Mouse (Mus musculus): ENCODE measurements around the gene Ccr4. TPM values are rescaled to one million over a fixed set of nuclear protein-coding genes. Genes with fewer than 3 reads are reported as not detected.

The Ccr4 gene
- total RNA-seq, 2 experiments from 2014 or later, result not detected

Other genes with a start within 250 kb of the Ccr4 start
- not detected in 2 replicates for gene Bcl2a1c, start 174.8 kb downstream of the Ccr4 start, total RNA-seq (2015; ENCODE audit: low replicate concordance)
- gene Bcl2a1c, start 174.8 kb downstream of the Ccr4 start, total RNA-seq (2017; ENCODE audit: low replicate concordance), result not detected in 2 replicates
- gene Crtap, start 114.2 kb downstream of the Ccr4 start, total RNA-seq (2015; ENCODE audit: low replicate concordance), result 1.5 and 13.4 TPM in 2 replicates
- 3.2 and 3.5 TPM in 2 replicates for gene Crtap, start 114.2 kb downstream of the Ccr4 start, total RNA-seq (2017; ENCODE audit: low replicate concordance)
- 5.0 and 15.9 TPM in 2 replicates for gene Glb1, start 103.8 kb downstream of the Ccr4 start, total RNA-seq (2015; ENCODE audit: low replicate concordance)
- gene Glb1, start 103.8 kb downstream of the Ccr4 start, total RNA-seq (2017; ENCODE audit: low replicate concordance), result 1.4 and 2.4 TPM in 2 replicates
- gene Tmppe, start 103.8 kb downstream of the Ccr4 start, total RNA-seq (2015; ENCODE audit: low replicate concordance), result not detected in 2 replicates
- 2.2 and 2.4 TPM in 2 replicates for gene Tmppe, start 103.8 kb downstream of the Ccr4 start, total RNA-seq (2017; ENCODE audit: low replicate concordance)
- gene C130032M10Rik, start 10.8 kb upstream of the Ccr4 start, total RNA-seq (2015; ENCODE audit: low replicate concordance), result not detected in 2 replicates
- gene C130032M10Rik, start 10.8 kb upstream of the Ccr4 start, total RNA-seq (2017; ENCODE audit: low replicate concordance), result not detected in 2 replicates
- gene Trim71, start 59.5 kb upstream of the Ccr4 start, total RNA-seq (2015; ENCODE audit: low replicate concordance), result not detected in 2 replicates
- not detected in 2 replicates for gene Trim71, start 59.5 kb upstream of the Ccr4 start, total RNA-seq (2017; ENCODE audit: low replicate concordance)
- gene Cnot10, start 135.3 kb upstream of the Ccr4 start, total RNA-seq (2015; ENCODE audit: low replicate concordance), result 7.1 and 9.4 TPM in 2 replicates
- gene Cnot10, start 135.3 kb upstream of the Ccr4 start, total RNA-seq (2017; ENCODE audit: low replicate concordance), result 11.6 and 13.6 TPM in 2 replicates
- gene Dync1li1, start 183.9 kb upstream of the Ccr4 start, total RNA-seq (2015; ENCODE audit: low replicate concordance), result 13.3 and 14.6 TPM in 2 replicates
- 19.1 and 19.7 TPM in 2 replicates for gene Dync1li1, start 183.9 kb upstream of the Ccr4 start, total RNA-seq (2017; ENCODE audit: low replicate concordance)
- gene Cmtm6, start 226.2 kb upstream of the Ccr4 start, total RNA-seq (2015; ENCODE audit: low replicate concordance), result 9.6 and 23.0 TPM in 2 replicates
- gene Cmtm6, start 226.2 kb upstream of the Ccr4 start, total RNA-seq (2017; ENCODE audit: low replicate concordance), result 17.0 and 24.4 TPM in 2 replicates